Mouse (Mus musculus) layer of hippocampus, adult 9-11 months (tissue): ENCODE measurements at regions not wholly inside any gene's neighbourhood (a gene's known extent, or its start where the extent isn't known, plus 50 kb on each side); places are given as distances from the start of the nearest gene placed in this dataset.

Experiments used
- DNase-seq: peaks from one replicate; pipeline ENCODE4 v3.0.0; 2022

DNA sequence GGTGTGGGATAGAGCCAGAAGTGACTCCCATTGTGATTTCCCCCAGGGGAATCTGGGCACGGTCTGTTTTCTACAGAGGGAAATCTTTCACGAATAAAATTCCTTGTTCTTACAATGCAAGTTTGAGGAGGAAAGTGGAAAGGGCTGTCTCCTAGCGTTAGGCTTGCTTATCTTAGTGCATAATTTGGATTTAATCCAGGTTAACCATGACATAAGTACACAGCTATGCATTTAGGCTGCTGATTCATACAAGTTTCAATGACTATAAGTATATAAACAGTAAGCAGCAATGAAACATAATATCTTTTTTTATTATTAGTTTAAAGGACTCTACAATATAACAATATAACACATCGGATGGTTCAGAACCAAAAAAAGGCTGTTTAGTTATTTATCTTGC is 74.6 kb upstream of the Arhgap21 start:
- DNase-seq: no peak

DNA sequence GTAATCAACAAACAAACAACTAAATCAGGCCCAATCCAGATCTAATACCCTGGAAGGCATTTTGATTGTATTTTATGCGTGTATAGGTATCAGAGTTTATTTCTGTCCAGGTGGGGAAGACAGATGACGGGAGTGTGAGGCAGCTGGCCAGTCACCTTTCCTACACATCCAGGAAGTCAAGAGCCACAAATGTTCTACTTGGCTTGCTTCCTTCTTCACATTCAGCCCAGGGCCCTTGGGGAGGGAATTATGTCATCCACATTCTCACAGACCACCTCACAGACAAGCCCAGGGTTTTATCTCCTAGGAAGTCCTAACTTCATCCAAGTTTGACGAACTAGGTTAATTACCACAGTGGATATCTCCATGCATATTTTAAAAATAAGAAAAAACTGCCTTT is 68.9 kb upstream of the Arhgap21 start:
- DNase-seq: no peak

DNA sequence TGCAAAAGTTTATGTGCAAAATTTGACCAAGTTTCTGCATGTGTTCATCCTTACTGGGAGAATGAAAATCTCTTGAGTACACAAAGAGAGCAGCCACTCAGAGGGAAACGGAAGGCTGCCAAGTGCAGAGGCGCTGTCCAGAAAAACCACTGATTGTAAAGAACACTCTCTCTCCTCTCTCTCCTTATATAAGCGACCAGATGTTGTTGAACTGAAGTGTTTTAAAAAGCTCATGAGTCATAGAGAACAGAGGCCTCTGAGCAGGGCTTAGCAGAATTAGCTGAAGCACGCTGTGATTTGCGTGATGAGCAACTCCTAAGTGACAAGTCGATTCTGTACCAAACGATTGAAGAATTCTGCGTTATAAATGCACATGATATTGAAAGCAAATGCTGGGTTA is 68.5 kb upstream of the Arhgap21 start:
- peak; percentile 85 for DNase-seq

DNA sequence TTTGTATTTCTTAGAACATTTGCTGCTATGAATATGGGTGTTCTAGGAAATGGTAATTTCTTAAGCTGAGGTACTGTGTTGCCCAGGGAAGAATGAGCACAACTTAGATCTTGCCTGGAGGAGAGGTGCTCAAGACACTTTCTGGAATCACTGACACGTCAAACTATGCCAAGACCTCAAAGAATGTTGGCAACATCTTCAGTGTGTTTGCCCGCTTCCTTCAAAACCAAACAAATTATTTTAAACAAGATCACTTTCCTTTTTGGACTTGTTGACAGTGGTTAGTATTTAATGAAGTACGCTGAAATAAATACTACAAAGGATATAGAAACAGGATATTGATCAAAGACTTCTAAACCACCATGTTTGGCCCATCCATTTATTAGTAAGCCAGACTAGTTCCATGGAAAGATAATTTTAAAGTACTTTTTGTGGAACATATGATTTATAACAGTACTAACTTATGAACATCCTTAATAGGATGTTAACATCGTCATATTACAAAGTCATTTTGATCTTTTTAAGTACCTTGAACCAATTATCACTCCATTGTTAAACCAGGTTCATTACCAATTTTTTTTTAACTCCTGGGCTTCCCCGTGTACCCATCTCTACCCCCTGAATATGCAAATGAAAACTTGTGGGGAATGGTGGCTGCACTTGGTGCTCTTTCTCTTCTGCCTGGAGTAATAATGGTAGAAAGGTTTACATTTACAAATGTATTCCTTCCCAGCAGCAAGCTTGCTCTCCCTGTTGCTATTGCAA is 67.4 kb upstream of the Arhgap21 start:
- no peak for DNase-seq

DNA sequence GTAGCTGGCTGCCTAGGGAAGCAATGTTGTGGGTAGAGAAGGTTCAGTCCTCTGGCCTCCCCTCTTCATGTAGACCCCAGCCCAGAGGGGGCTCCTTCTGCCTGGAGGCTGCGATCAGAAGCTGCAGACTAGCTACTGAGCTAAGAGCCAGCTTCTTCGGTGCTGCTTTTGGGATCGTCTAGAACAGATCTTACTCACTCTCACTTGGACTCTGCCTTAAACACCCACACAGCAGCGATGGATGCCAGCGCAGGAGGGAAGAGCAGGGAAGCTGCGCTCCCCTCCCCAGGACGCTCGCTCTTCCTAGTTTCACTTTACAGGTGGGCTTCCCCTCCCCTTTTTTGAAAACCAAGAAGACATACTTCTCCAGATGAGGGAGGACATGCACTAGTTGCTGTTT is 66.0 kb upstream of the Arhgap21 start:
- peak; percentile 60 for DNase-seq

DNA sequence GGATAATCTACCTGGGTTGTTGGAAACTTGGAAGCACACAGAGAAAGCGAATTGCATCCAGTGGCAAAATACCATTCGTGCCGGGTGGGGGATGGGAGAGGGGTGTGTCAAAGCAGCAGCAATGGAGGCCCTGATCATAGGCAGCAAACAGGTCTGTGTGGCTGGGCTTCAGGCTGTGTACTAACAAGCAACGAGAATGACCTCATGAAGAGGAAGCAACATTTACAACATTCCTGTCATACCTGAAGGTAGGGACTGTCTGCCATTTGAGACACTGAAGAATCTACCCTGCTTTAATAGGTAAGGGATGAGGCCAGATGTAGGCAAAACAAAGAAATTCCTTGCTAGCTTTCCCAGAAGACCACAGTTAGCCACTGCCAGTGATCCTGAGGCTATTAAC is 62.0 kb upstream of the Arhgap21 start:
- DNase-seq: no peak

DNA sequence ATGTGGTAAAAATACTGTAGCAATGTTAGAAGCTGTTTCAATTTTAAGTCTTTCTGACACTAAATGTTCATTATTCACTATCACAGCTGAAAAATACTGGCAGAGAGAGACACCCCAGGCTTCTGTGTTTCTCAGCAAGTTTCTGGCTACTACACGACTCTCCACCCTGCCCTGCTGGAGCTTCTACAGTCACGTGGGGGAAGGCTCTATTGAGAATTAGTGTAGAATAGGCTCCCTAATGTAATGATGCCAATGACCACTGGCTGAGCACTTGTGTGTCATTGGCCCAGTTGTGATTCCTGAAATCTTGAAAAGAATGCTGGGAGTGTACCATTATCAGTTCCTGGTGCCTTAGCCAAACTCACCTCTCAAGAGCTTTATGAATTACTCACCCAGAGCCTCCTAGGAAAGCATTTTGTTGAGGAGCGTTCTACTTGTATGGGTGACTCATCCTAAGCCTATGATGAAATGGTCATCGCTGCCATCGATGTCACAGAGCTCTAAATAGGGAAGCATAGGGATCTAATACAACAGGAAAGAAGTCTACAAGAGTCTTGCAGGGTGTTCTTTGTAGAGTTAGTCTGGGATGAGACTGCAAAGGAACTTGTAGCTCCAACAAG is 60.8 kb upstream of the Arhgap21 start:
- no peak for DNase-seq

DNA sequence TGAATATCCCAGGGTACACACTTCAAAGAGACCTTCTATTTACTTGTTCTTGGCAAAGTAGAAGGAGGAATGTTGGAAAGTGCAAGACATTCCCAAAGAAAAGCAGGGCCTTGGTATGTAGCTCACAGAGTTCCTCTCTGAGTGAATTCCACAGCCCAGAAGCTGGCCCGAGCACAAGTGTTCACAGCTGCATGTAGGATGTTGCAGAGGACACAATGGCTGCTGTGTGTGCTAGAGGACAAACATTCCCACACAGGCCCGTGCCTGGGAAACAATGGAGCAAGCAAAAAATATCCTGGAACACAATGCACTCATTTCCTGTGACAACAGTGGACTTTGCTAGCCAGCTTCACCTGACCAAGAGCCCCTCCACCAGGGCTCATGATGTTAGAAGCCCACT is 59.9 kb upstream of the Arhgap21 start:
- peak; percentile 89 for DNase-seq

DNA sequence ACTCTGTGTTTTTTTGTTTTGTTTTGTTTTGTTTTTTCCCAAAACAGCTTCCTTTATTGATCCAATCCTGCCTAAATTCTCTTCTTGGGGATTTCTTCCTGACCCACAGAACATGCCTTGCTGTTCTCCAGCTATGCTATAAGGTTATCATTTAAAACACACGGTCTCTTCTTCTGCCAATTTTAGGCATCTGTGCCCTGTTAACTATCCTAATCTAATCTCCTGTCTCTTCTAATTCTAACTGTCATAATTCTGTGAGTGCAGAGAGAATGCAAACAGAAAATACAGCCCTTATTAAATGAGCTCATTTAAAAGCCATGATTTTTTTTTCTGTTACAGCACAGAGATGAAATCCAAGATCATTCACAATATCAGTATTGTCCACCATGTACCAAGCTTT is 49.9 kb upstream of the Arhgap21 start:
- no peak for DNase-seq
